Mouse (Mus musculus) cortical plate, adult 2 months (tissue): ENCODE data around the gene Kcnj2. TPM values are rescaled to one million over a fixed set of nuclear protein-coding genes. Genes with fewer than 3 reads are reported as not detected.
A peak's percentile ranks its signal among the peaks of the same experiment; 100 is the strongest.

ENCODE experiments used
- H3K27ac ChIP-seq: fragments of 200-500 bp; 2 replicates; pipeline ENCODE4 v1.5.1; 2012; ENCODE audit warnings: low read length, control low read depth, inconsistent platforms; ENCODE audit not compliant: insufficient read depth
- H3K4me1 ChIP-seq: fragments of 200-500 bp; 2 replicates; pipeline ENCODE4 v1.6.1; 2011; ENCODE audit warnings: low read length; ENCODE audit not compliant: control insufficient read depth, insufficient read depth
- H3K4me3 ChIP-seq: fragments of 200-500 bp; 2 replicates; pipeline ENCODE4 v1.5.1; 2011; ENCODE audit warnings: mild to moderate bottlenecking, low read length, control low read depth; ENCODE audit not compliant: insufficient read depth
- CTCF ChIP-seq: fragments of 200-500 bp; IDR thresholded peaks from 2 replicates; pipeline ENCODE4 v1.5.1; 2011; ENCODE audit warnings: mild to moderate bottlenecking, control low read depth, low read length; ENCODE audit not compliant: insufficient read depth; ENCODE audit errors: extremely low read depth
- POLR2A ChIP-seq: fragments of 200-500 bp; IDR thresholded peaks from 2 replicates; pipeline ENCODE4 v1.6.1; 2011; ENCODE audit warnings: mild to moderate bottlenecking, low read length, control low read depth; ENCODE audit not compliant: insufficient read depth; ENCODE audit errors: extremely low read depth
- polyA plus RNA-seq: library from polyadenylated mRNA; depleted of rRNA; stranded (reverse); fragments of >200 nt; gene quantifications from 2 replicates; pipeline ENCODE4 v1.2.3, GENCODE M21; 2012; rRNA removed

Kcnj2 gene
- polyA plus RNA-seq: 11.4 and 11.9 TPM in 2 replicates

DNA sequence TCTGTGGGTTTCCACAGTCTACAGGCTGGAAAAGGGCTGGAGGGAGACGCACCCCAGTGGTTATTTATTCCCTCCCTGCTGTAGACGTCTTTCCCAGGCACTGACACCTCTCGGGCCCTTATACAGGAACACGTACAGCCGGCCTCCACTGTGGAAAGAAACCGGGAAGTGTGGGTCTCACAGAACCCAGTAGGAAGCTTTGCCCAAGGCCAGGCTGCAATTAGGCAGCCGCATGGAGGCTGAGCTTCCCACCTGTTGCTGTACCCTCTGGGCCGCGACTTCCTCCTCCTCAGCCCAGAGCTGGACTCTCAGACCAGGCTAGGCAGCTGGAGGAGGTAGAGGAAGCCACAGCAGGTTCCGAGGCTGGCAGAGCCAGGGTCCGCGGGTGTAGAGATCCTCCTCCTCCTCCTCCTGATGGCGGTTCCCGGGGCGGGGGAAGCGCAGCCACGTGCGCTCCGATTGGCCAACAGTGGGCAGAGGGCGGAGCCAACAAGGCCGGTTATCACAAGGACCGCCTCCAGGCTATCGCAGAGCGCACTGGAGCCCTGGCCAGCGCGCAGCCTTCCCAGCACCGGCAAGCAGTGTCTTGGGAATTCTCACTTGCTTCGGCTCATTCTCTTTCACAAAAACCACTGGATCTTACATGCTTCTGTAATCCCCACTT lies at the start of gene Kcnj2:
Gene Kcnj2, plus strand, starts transcription at position 530 of the 664 bp plus-strand sequence.
- no peaks in the 10 kb centered on the region; the same call in 1 of the 2 replicates for H3K4me1 ChIP-seq

DNA sequence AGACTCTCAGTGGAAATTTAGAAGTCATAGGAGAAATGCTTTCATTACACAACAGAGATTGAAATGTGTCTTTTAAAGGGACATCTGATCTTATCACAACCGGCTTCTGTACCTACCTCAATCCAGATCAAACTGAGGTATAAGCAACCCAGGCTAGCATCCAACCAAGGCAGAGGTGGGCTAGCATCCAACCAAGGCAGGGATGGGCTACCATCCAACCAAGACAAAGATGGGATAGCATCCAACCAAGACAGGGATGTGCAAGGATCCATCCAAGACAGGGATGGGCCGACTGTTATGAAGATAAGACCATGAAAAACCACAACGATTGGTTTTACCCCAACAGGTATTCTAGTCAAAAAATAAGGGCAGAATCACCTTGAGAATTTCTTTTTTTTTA lies 49.8 kb upstream of the Kcnj2 start:
- TF ChIP-seq CTCF: no peak
- TF ChIP-seq POLR2A: no peak
- no peak overlapping the region for H3K4me3 ChIP-seq
- H3K4me1 ChIP-seq: no peaks in the 10 kb centered on the region
- no peak overlapping the region for H3K27ac ChIP-seq

More for the DNA sequence above, at the start of gene Kcnj2:
- Histone ChIP-seq H3K4me3 (peak within 1 kb of the TSS; percentile 53), H3K27ac (peak within 1 kb of the TSS; percentile 66)
- TF ChIP-seq CTCF: no peak
- TF ChIP-seq POLR2A: peak; percentile 99

DNA sequence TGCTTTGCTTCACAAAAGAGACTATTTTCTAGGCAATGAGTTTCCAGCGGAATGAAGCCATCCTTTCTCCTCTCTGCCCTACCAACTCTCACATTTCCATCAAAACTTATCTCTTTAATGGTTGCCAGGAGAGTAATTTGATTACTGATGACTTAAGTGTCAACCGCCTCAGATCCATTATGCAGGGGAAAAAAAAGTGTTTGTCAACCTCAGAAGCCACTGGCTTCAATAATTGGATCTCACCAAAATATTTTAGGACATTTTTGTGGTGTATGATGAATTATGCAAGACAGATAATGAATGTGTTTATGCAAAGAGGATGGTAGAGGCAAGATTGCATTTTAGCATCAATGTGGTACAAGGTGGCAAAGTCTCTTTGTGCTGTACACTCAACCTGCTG lies 45.8 kb upstream of the Kcnj2 start:
- Histone ChIP-seq H3K4me1 (no peaks in the 10 kb centered on the region), H3K27ac (no peak overlapping the region), H3K4me3 (no peak overlapping the region)
- no peak for TF ChIP-seq POLR2A
- TF ChIP-seq CTCF: no peak

DNA sequence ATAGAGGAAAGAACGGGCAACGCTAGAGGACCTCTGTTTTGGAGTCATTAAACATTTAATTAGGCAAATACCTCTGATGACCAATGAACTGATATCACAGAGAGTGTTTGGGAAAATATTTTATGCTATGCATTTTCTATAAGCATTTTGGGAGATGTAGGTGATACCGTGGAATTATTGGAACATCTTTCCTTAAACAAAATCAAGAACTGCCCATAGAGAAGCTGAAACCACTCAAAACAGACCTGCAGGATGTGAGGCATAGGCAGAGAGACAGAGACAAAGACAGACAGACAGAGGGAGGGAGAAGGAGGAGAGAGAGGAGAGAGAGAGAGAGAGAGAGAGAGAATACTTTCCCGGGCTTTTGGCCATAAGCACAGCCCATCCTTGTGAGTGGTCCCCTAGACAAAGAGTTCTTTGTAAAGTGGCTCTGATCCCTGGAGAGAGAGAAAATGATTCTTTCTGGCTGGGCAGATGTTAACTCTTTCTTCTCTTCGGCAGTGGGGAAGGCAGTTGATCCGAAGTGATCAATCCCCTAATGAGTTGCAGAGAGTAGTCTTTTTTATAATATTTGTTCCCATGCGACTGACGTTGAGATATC lies 43.2 kb upstream of the Kcnj2 start:
- H3K27ac ChIP-seq: no peak overlapping the region
- no peaks in the 10 kb centered on the region for H3K4me1 ChIP-seq
- H3K4me3 ChIP-seq: no peak overlapping the region
- TF ChIP-seq POLR2A (no peak), CTCF (no peak)

DNA sequence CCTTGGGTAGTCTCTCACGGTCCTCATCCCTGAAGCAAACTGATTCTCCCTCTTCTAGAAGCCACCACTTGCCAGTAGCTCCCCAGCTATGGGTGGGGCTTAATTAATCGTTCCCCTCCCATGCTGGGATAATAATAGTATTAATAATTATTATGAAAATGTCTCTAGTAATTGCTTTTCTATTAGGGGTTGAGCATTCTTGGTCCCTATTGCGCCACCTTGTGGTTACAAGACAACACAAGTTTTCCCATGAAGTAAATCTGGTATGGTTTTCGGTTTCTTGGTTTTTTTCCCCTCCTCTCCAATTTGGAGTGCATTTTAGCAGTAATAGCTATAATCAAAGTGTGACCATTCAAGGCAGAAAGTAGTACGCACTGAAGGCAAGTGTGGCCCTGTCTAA lies 23.8 kb upstream of the Kcnj2 start:
- TF ChIP-seq POLR2A: no peak
- peak; percentile 6; the same call in 1 of the 2 replicates for TF ChIP-seq CTCF
- Histone ChIP-seq H3K4me1 (no peaks in the 10 kb centered on the region), H3K4me3 (no peak overlapping the region), H3K27ac (no peak overlapping the region)

DNA sequence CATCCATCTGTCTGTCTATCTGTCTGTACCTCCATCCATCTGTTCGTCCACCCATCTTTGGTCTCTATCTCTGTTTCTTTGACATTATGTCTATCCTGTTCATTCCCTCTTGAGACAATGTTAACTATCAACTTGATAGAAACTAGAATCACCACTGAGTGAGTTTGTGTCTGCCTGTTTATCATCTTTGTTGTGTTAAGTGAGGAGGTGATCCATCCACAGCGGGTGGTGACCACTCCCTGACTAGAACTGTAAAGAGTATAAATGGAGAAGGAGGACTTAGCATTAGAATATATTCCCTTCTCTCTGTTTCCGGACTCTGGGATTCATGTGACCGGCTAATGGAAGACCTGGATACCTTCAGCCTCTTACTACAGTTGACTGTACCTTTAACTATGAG lies 22.7 kb upstream of the Kcnj2 start:
- Histone ChIP-seq H3K4me1 (no peaks in the 10 kb centered on the region), H3K27ac (no peak overlapping the region), H3K4me3 (no peak overlapping the region)
- TF ChIP-seq POLR2A: no peak
- no peak for TF ChIP-seq CTCF

DNA sequence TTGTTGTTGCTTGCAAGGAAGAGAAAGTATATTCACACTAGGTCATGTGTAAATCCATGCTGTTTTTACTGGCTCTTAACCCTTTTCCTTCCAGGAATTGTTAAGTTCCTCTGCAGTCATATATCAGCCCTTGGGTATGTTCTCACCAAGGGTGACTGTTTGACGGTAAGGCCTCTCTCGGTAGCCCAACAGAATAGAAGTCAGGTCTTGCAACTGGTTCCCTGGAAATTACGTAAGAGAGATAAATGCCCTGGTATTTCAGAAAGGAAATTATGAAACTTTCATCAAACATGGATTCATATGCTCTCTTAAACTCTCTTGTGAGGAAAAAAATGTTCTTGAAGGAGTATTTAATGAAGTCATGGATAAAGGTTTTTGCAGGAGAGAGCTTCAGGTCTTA lies 11.7 kb upstream of the Kcnj2 start:
- Histone ChIP-seq H3K4me1 (peaks cover 3% of the 10 kb centered on the region; the same call in 1 of the 2 replicates), H3K4me3 (no peak overlapping the region), H3K27ac (no peak overlapping the region)
- TF ChIP-seq CTCF (no peak), POLR2A (no peak)

DNA sequence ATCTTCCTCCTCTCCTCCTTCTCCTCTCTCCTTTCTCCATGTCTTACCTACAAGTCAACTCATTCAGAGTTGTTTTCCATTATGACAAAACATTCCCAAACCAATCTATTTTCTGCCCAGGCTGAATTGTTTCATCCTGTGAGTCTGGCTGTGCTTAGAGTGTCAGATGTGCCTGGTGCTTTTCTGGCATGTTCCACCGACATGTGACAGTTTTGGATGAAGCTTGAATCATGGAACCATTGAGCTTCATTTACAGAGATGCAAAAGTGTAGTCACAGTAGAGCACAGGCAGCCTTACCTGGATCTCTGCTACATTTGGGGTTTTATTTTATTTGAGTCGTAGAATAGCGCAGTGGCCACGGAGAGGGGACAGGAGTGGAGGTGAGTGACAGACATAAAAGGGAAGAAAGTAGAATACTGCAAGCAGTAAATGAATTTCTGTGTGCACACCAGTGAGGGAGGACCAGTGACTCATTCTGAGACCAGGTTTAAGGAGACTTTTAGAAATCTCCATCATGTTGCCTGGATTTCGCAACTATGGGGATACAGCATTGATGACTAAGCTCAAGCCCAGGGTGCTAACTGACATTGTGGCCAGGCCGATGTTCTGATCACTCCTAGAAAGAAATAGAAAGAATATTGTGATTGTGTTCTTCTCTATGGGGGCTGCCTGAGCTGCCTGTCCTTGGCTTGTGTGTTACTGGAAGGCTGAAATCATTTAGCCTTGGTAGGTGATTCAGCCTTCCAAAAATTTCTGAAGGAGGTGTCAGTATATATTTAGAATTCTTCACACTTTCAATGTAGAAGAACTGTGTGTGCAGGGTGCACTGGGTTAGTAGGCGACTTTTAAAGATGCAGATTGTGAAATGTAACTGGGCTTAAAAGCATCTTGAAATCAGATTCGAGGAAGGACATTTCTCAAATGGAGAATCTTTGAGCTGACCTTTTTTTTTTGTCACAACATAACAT lies 10.8 kb upstream of the Kcnj2 start:
- Histone ChIP-seq H3K27ac (peak overlapping the region; percentile 48; the same call in 1 of the 2 replicates), H3K4me3 (no peak overlapping the region)

DNA sequence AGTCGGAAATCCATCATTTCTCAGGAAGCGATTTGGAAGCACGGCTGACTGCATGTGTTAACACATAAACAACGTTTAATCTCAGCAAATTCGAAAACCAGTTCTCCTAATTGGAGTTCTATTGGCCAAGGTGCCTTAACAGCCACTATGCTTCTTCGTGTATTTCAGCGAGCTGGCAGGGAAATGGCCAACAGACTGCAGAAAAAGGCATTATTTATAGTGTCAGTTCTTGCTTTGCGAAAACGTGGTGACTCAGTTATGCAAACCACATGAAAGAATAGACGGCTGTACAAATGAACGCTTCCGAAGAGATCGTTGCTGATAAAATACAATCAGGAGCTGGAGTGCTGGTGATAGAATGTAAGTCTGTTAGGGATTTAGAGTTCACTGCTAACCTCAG lies 9.9 kb upstream of the Kcnj2 start:
- TF ChIP-seq CTCF (no peak), POLR2A (no peak)
- Histone ChIP-seq H3K27ac (peak overlapping the region; percentile 56), H3K4me1 (peaks cover 4% of the 10 kb centered on the region; the same call in 1 of the 2 replicates), H3K4me3 (no peak overlapping the region)

More for the DNA sequence above, 10.8 kb upstream of the Kcnj2 start:
- peaks cover 4% of the 10 kb centered on the region; the same call in 1 of the 2 replicates for H3K4me1 ChIP-seq
- TF ChIP-seq POLR2A: no peak

DNA sequence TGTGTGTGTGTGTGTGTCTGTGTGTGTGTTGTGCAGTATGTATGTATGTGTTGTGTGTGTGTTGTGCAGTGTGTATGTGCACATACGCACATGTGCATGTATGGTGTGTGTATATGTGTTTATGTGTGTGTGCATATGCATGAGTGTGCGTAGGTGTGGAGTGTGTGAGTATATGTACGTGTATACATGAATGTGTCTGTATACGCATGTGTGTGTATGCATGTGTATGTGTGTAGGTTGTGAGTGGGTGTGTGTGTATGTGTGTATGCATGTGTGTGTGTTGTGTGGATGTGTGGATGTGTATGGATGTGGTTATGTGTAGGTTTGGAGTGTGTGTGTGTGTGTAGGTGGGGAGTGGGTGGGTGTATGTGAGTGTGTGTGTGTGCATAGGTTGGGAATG lies 8.5 kb upstream of the Kcnj2 start:
- no peak overlapping the region for H3K27ac ChIP-seq
- H3K4me1 ChIP-seq: peaks cover 4% of the 10 kb centered on the region; the same call in 1 of the 2 replicates
- no peak overlapping the region for H3K4me3 ChIP-seq
- TF ChIP-seq CTCF (no peak), POLR2A (no peak)
